Mouse (Mus musculus): Measurements from ENCODE around the gene Olfr1189.
"Not testable (repeated sequence)": the region's sequence is repeated elsewhere in the genome, so short reads cannot be mapped to it uniquely, and the experiment has no call there.

- not testable (repeated sequence) for TF ChIP-seq POLR2A (IDR thresholded peaks at IDR 0.05; ENCODE audit: control insufficient read depth, low read depth, low read length); CTCF (IDR thresholded peaks at IDR 0.05; ENCODE audit: control insufficient read depth, insufficient read depth, insufficient replicate concordance, low read depth, low read length)
These were observed 13.6 kb upstream of the Olfr1189 start for GRCm38 (mm10) chr2:88572696-88573095.
